Mouse (Mus musculus) olfactory bulb, adult 2 months (tissue): ENCODE data around the gene Mmp19.

Source experiments
- CTCF ChIP-seq: fragments of 200-500 bp; IDR thresholded peaks from 2 replicates; pipeline ENCODE4 v1.5.1; 2012; ENCODE audit warnings: low read depth, mild to moderate bottlenecking, low read length, moderate library complexity; ENCODE audit not compliant: insufficient read depth
- POLR2A ChIP-seq: fragments of 200-500 bp; IDR thresholded peaks from 2 replicates; pipeline ENCODE4 v1.6.1; 2012; ENCODE audit warnings: mild to moderate bottlenecking, low read depth, low read length, moderate library complexity; ENCODE audit not compliant: insufficient read depth

DNA sequence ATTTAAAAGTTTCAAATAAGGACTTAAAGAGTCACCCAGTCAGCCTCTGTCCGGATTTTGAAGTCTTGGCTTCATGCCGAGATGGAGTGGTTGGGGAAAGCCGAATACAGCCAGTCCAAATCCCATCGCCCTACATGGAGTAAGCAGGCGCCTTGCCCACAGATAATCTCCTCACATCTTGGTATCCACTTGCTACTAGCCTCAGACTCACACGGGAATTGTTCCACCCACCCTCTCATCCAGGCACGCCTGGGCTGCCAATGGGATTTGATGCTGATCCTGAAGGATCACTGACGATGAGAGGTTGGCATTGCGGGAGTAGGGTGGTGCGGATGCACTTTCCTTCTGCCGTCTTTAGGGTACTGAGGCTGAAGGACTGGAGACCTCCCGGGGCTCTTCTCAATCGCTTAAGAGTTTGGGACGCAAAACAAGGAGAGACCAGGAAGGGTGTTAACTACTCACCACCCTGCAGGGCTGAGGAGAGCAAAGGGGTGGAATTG lies 13.1 kb downstream of the Mmp19 start, which contains the start of gene Dnajc14:
- no peak for TF ChIP-seq CTCF
- TF ChIP-seq POLR2A: no peak
